Mouse (Mus musculus) mouse trophoblast stem cell (cell line): ENCODE data around the gene Tmigd3.

ENCODE experiments used
- in situ Hi-C, 2 experiments: fragments of 300-500 bp; cut with MseI, MboI; formaldehyde crosslinking; loops; 2 replicates in 1 of 2; 3 replicates in 1 of 2; pipeline ENCODE4 v1.15.1; 2025

Tmigd3 gene

DNA sequence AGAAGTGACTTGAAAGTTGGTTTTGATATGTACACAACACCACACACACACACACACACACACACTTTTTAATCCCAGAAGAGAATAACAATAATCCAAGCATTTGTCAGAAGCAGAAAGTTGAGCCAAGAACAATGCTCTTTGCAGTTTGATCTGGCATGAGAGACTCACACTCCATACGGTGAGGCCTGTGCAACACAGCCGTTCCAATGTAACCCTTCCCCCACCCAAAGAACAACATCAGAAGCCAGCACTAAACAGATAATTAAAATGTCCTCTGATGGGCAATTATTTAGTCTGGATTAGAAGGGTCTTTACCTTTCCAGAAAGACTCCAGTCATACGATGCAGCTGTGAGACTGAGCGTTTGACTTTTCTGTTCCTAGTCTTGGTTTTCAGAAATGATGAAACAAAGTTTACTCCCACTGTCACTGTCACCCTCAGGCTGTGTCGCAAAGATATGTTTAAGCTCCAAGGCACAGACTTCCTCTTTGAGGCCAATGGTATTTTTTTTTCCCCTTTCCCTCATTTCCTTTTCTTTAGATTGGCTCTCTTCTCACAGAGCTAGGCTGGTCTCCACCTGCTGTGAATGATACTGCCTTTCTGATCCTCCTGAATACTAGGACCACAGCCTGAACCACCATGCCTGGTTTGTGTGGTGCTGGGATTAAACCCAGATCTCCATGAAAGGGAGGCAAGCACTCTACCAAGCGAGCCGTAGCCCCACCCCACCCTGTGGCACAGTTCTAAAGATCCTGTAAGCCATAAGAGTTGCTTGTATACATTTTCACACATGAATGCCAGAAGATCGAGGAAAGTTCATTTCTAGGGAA lies 61.8 kb downstream of the Tmigd3 start, which contains the start of gene I830077J02Rik:
Gene I830077J02Rik, minus strand, starts transcription at position 425 of the 832 bp plus-strand sequence.
- in situ Hi-C loops: no loop called here

DNA sequence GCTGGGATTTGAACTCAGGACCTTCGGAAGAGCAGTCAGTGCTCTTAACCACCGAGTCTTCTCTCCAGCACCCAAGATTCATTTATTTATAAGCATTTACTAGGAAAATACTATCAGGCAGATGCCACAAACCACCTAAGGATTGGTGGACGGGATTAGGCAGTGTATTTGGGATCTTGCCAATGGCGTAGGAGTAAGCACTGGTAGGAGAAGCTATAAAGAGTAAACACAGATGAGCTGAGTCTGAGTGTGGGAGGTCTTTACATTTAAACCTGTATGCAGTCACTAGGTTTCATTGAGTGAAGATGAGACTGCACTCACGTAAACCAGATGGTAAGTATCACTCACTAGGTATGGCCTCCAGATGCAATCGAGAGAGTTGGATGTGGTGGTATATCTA lies 63.2 kb downstream of the Tmigd3 start:
- in situ Hi-C loops: no loop called here

DNA sequence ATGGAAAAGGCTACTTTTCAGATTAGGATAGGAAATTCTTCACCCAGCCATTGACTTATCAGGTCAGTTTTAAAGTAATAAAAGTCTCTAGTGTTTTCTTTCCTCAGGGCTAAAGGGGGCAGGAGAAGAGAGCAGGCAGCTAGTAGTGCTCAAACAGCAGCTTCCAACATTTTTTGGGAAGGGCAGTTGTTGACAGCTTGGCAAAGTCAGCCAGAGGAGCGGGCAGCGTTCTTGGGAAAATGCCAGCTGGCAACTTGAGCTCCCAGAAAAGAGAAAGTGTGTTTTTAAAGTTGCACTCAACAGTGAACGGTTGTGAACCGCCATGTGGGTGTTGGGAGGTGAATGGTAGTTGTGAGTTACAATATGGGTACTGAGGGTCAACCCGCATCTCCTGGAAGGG lies 64.3 kb downstream of the Tmigd3 start:
- in situ Hi-C loops: no loop called here

DNA sequence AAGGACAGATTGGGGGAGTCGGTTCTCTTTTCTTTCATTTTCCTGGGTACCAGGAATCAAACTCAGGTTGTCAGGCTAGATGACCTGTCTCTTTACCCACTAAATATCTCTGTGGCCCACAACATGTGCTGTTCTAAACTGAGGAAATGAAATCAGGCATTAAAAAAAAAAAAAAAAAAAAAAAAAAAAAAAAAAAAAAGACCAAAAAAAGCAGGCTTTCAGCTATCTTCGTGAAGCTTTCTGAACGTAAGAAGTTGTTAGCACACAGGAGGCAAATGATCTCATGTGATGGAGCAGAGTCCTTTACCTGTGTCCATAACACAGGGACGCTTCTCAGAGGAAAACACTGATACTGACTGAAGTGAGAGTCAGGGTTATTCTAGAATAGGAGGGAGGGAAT lies 65.4 kb downstream of the Tmigd3 start:
- in situ Hi-C loops: no loop called here

DNA sequence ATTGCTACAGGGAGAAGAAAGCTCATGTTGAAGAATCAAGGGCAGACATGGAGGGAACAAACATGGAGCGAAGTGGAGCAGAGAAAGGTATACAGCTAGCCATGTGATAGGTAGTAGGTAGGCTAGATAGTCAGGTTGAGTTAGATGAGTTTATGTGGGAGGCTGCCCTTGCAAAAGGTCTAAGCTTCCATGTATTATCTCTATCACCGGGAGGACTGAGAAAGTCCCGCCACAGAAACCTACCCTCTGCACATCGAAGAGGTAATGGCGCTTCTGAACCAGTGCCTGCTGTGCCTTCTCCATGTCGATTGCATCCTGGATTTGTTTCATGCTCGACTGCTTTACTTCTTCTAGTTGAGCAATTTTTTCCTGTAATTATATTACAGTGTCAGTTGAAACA lies 80.6 kb downstream of the Tmigd3 start:
- in situ Hi-C loops: no loop called here

DNA sequence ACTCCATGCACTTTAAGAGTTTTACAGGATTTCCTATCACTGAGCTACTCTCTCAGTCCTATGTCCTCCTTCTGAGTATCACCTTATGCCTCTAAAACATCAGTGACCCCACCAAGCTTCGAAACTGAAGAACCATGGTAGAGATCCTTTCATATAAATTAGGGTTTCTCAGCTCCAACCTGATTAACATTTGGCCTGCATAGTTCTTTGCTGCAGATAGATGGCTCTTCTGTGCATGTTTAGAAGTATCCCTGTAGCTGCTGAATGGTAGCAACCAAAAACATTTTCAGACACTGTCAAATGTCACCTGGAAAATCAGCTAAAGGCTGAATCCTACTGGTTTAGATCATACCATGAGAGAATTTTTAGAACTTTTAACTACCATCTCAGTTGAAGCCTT lies 86.5 kb downstream of the Tmigd3 start:
- in situ Hi-C loops: no loop called here

DNA sequence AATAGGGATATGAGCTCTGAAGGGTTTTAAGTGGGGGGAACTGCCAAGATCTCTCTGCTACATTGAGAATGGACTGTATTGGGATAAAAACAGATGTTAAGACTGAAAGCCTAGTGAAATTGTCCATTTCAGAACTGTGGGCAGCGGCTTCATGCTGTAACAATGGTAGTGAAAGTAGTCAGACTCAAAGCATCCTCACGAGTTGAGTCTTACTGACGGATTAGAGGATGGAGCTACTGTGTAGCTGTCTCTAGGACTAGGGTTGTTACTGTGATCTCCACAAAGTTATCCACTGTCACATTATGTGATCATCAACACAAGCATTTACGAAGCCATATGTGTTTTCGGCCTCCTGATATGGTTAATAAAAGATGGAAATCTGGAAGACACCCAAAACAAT lies 87.5 kb downstream of the Tmigd3 start:
- in situ Hi-C loops: no loop called here

DNA sequence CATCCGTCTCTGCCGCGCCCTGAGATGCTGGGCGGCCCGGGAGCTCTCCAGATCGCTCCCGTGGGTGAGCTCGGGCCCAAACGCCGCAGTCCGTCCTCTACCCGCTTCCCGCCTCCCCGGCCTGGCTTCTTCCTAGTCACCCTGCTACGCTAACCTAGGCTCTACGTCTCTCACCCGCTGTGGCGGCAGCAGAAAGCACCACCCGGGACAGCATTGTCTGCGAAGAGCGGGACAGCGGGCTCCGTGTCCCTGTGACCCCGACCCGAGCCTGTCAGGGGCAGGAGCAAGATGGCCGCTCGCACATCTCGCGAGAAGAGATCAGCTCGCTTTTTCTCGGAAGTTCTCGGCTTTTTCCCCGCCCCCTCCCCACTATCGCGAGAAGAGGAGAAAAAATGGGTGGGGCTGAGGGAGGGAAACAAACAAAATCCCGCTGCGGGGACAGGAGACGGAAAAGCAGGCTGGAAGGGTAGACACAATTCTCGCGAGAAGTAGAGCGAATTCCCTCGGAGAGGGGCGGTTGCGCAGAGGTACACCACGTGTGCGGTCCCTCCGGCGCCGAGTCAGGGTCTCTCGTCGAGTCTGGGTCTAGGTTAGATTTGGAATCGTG lies 88.4 kb downstream of the Tmigd3 start, which contains the start of gene Wdr77:
Gene Wdr77, plus strand, starts transcription at position 396 of the 607 bp plus-strand sequence.
- in situ Hi-C loops: no loop called here

DNA sequence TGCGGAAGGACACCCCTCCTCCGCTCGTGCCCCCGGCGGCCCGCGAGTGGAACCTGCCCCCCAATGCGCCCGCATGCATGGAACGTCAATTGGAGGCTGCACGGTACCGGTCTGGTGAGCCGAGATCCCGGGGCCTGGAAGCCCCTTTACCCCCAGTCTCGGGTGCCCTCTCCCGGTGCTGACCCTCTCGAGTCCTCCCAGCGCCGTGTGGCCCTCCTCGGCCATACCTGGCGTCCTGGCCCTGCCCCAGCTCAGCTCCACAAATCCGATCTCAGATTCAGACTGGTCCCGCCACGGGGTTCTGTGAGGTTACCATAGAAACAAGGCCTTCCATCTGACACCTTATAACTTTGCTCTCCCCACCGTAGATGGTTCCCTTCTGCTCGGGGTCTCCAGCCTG lies 88.9 kb downstream of the Tmigd3 start:
- in situ Hi-C loops: no loop called here

DNA sequence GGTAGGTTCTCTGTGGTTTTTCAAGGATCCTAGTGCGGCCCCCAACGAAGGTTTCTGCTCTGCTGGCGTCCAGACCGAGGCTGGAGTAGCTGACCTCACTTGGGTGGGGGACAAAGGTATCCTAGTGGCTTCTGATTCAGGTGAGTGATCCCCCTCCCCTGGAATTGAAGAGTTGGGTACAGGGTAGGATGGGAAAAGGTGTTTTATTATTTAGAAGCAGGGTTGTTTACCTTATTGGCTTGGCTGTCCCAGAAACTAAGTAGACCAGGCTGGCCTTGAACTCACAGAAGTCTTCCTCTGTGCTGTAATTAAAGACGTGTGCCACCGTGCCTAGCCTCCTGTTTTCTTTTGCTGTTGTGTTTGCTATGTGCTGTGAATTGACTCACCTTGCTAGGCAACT lies 89.3 kb downstream of the Tmigd3 start, which contains the start of gene Atp5f1:
Gene Atp5f1, minus strand, starts transcription at position 101 of the 400 bp plus-strand sequence.
- in situ Hi-C loops: no loop called here

DNA sequence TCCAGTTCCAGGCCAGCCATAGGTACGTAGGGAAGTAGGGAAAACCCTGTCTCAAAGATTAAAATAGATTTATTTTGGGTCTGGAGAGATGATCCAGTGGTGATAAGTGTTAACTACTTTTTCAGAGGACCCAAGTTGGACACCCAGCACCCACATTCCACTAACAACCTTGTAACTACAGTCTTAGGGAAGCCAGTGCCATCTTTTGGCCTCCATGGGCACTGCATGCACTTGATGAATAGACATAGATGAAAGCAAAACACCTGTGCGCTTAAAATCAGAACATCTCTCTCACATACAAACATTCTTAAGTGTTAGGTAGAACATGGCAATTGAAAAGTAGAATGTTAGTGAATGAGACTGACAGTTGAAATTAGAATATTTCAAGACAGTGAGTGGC lies 90.0 kb downstream of the Tmigd3 start:
- in situ Hi-C loops: no loop called here

DNA sequence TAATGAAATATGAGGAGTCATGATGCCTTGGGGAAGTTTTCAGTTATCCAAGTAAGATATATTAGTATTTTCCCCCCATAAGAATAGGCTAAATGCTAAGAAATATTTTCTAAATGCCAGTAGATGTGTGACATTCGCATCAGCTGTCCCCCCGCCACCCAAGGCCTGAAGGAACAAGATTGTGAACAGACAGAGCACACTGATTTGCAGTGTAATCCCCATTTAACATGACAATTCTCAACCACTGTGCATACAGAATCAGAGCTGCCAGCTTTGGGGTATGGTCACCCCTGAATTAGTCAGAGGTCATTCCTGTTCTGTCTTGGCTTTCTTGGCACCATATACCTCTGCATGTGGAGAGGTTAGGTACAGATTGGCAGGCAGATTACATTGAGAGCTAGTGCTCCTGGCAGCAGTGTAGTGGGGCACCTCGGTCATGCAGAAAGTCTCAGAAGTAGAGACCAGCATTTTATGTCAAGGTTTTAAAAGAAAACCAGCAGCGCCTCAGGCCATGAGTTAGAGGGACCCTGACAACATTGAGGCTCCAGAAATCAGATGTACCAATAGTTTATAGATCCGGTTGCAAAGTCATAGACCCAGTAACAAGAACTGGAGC lies 101.2 kb downstream of the Tmigd3 start:
- in situ Hi-C loops: no loop called here

DNA sequence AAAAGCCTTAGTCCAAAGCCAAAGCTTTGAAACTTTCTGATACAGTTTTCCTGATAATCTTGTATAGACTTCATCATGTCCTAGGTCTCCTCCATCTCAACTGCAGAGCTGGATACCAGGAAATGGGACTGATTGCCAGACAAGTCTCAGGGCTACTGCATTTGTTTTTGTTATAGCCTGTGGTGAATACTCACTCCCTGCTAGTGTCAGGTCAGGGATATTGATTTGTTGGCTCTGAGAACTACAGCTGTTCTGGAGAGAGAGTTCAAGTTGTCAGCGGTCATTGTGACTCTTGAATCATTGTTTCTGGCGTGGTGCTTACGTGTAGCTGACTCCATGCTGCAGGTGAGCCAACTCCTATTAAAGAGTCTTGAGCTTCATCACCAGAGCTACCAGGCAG lies 102.7 kb downstream of the Tmigd3 start, which contains the start of gene Ovgp1:
Gene Ovgp1, plus strand, starts transcription at position 301 of the 400 bp plus-strand sequence.
- in situ Hi-C loops: no loop called here
